Mouse (Mus musculus) hindbrain, embryonic 13.5 days (tissue): ENCODE results near the gene Phpt1. TPM values are rescaled to one million over a fixed set of nuclear protein-coding genes. Genes with fewer than 3 reads are reported as not detected.
"Not testable (repeated sequence)": the region's sequence is repeated elsewhere in the genome, so short reads cannot be mapped to it uniquely, and the experiment has no call there.

ENCODE experiments used
- ATAC-seq: fragments of 200-750 bp; cut with Nextera tagmentation; 2 replicates; pipeline ENCODE4 v1.8.0; 2017; ENCODE audit warnings: moderate TSS enrichment; ENCODE audit not compliant: low FRiP score
- H3K27ac ChIP-seq: fragments of 300-500 bp; sonication (generic); 2 replicates; pipeline ENCODE4 v1.5.1; 2015; ENCODE audit warnings: inconsistent platforms, mild to moderate bottlenecking, moderate library complexity
- H3K27me3 ChIP-seq: fragments of 300-500 bp; sonication (generic); 2 replicates; pipeline ENCODE4 v1.6.1; 2015; ENCODE audit warnings: mild to moderate bottlenecking, inconsistent platforms
- H3K36me3 ChIP-seq: fragments of 300-500 bp; sonication (generic); 2 replicates; pipeline ENCODE4 v1.6.1; 2015; ENCODE audit warnings: mild to moderate bottlenecking, inconsistent platforms
- H3K4me1 ChIP-seq: fragments of 300-500 bp; sonication (generic); replicated peaks from 2 replicates; pipeline ENCODE4 v1.6.1; 2015; ENCODE audit warnings: inconsistent platforms
- H3K4me2 ChIP-seq: fragments of 300-500 bp; sonication (generic); 2 replicates; pipeline ENCODE4 v1.6.1; 2015; ENCODE audit warnings: inconsistent platforms, mild to moderate bottlenecking, moderate library complexity
- H3K4me3 ChIP-seq: fragments of 300-500 bp; sonication (generic); 2 replicates; pipeline ENCODE4 v1.5.1; 2015; ENCODE audit warnings: mild to moderate bottlenecking, inconsistent platforms
- H3K9ac ChIP-seq: fragments of 300-500 bp; sonication (generic); 2 replicates; pipeline ENCODE4 v1.6.1; 2015; ENCODE audit warnings: mild to moderate bottlenecking, inconsistent platforms
- H3K9me3 ChIP-seq: fragments of 300-500 bp; sonication (generic); 2 replicates; pipeline ENCODE4 v1.6.1; 2016; ENCODE audit warnings: inconsistent platforms
- WGBS: fragments of 180-500 bp; shearing (Covaris S2); methylation state at CpG from one replicate; pipeline ENCODE4 v1.1.7; 2015; 5-methylcytosine and 5-hydroxymethylcytosine counted together
- polyA plus RNA-seq: library from polyadenylated mRNA; unstranded; fragments of >200 nt; fragmentation: Nextera tagmentation; extraction: Ambion mirVana; gene quantifications from 2 replicates; pipeline ENCODE4 v1.2.1, GENCODE M21; 2015

The Phpt1 gene
- polyA plus RNA-seq, 1 experiment from 2014 or later = 179 TPM

DNA sequence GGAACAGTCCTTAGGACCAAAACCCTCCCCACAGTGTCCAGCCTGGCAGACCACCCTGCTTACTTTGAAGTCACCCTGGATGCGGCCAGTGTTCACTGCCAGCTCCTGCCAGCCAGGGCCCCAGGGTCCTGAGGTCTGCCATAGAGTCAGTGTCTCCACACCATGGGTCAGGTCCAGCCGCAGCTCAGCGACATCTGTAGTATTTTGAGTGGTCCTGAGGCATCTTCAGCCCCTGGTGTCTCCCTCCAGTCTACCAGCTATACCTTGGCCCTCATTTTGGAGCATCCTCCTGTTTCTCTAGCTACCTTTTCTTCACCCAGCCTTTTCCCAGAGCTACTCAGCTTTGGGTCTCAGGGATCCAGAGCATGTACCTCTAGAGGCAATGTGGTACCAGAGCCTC is 5.7 kb downstream of the Phpt1 start:
- H3K27me3 ChIP-seq = no peaks in the 10 kb centered on the region
- H3K27ac ChIP-seq = no peak overlapping the region
- peaks cover 18% of the 10 kb centered on the region for H3K4me1 ChIP-seq
- H3K9me3 ChIP-seq = no peaks in the 10 kb centered on the region
- no peak overlapping the region for H3K4me3 ChIP-seq
- 96% methylated on average over 3 of the region's 3 CpGs for WGBS
- H3K36me3 ChIP-seq = peaks cover 72% of the 10 kb centered on the region
- no peak overlapping the region for H3K4me2 ChIP-seq
- no peak overlapping the region for H3K9ac ChIP-seq
- ATAC-seq = no peak

DNA sequence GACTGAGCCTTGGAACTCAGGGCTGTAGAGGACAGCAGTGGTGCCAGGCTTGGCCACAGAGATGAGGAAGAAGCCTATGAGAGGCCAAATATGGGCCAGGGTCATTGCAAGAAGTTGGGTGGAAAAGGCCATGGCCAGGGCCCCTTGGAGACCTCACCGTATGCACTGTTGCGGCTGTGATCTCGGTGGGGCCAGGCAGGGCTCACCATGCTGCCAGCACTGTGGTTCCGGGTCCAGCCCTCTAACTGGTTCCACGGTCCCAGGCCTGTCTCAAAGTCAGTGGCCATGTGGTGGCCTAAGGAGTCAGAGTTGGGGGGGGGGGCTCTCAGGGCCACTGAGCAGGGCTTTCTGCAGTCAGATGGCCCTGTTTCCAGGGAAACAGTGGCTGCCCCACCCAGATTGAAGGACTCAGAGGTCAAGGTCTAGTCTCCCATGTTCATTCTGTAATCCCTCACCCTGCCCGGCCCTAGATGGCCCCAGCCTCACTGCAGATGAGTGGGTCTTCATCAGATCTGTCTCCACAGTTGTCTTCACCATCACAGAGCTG is 6.5 kb downstream of the Phpt1 start:
- no peak overlapping the region for H3K27ac ChIP-seq
- H3K36me3 ChIP-seq = peaks cover 80% of the 10 kb centered on the region
- ATAC-seq = no peak
- no peak overlapping the region for H3K4me2 ChIP-seq
- no peaks in the 10 kb centered on the region for H3K9me3 ChIP-seq
- peaks cover 11% of the 10 kb centered on the region for H3K4me1 ChIP-seq
- no peaks in the 10 kb centered on the region for H3K27me3 ChIP-seq
- WGBS = 92% methylated on average over 6 of the region's 6 CpGs
- no peak overlapping the region; the same call in 1 of the 2 replicates for H3K9ac ChIP-seq
- no peak overlapping the region for H3K4me3 ChIP-seq

DNA sequence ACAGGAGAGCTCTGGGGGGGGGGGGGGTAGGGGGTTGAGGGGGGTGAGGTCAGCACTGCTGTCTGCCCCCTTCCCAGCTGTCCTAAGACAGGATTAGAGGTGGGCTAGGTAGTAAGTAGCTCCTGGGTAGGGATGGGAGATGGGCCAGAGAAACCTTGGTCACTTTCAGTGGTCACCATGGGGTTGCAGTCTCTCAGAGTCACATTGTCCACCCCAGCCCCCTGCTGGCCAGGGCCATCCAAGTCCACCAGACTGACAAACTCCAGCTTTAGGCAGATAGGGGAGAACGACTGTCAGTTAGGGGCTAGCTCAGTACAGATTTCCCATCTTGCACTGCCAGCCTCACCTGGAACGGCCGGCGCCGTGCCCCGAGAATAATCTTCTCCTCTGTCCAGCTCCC is 8.5 kb downstream of the Phpt1 start:
- Histone ChIP-seq H3K4me3 (no peak overlapping the region), H3K27ac (no peak overlapping the region), H3K9ac (no peak overlapping the region), H3K4me1 (no peaks in the 10 kb centered on the region), H3K9me3 (no peaks in the 10 kb centered on the region), H3K4me2 (no peak overlapping the region), H3K27me3 (no peaks in the 10 kb centered on the region), H3K36me3 (peaks cover 93% of the 10 kb centered on the region)
- 92% methylated on average over 6 of the region's 6 CpGs for WGBS
- no peak for ATAC-seq

DNA sequence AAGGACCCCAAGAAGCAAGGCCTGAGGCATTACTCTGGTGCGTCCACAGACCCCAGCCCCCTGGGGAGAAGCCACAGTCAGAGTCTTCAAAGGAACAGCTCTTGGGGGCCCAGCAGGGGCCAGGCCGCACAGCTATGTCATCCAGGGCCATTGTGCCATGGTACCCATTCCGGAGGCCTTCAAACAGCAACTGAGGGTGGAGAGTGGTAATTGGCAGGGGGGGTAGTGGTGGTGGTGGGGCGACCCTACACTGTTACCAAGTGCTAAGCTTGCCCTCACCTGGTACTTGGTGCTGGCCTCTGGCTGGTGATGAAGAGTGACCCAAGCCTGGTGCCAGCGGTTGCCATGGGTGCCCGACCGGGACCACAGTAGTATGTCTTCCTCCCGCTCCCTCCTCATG is 9.3 kb downstream of the Phpt1 start:
- Histone ChIP-seq H3K4me3 (no peak overlapping the region), H3K9ac (no peak overlapping the region), H3K4me1 (no peaks in the 10 kb centered on the region), H3K36me3 (peaks cover 93% of the 10 kb centered on the region), H3K27me3 (no peaks in the 10 kb centered on the region), H3K9me3 (no peaks in the 10 kb centered on the region), H3K27ac (0 out of 2 replicates have a peak overlapping the region, but pooled peaks have one; percentile 18), H3K4me2 (no peak overlapping the region)
- peak; percentile 6; the same call in 1 of the 2 replicates for ATAC-seq
- 86% methylated on average over 8 of the region's 8 CpGs for WGBS

DNA sequence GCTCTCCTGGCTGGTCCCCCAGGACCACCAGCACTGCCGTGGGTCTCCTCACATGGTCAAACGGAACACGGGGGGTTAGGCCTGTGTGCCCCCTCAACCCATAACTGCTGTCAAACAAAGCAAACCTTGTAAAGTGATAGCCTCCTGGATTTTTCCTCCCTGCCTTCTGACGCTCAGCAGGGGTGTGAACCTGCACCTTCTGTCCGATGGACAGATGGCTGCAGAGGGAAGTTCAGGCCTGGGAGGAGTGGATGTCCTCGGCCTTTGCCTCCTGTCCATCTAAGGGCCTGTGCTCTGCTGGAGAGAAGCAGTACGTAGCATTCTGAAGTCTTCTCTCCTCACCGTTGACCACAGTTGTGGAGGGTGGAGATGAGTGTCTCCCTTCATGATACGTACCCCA is 13.1 kb downstream of the Phpt1 start:
- 84% methylated on average over 9 of the region's 9 CpGs for WGBS
- Histone ChIP-seq H3K9me3 (no peaks in the 10 kb centered on the region), H3K4me2 (no peak overlapping the region), H3K9ac (no peak overlapping the region), H3K27ac (no peak overlapping the region), H3K4me3 (no peak overlapping the region), H3K27me3 (no peaks in the 10 kb centered on the region), H3K4me1 (peaks cover 19% of the 10 kb centered on the region), H3K36me3 (peaks cover 71% of the 10 kb centered on the region)
- ATAC-seq = no peak

DNA sequence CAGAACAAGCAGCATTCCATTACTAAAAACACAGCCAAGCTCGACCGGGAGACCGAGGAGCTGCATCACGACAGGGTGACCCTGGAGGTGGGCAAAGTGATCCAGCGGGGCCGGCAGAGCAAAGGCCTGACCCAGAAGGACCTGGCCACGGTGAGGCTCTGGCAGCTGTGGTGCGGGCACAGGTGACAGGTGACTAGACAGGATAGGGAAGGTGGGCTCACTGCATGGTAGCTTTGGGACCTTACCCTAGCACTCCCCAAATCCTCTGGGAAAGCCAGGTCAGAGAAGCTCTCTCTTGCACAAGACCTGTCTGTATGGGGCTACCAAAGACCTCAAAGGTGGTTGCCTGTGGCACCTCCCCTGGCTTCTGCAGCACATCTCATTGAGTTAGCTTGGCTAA is 14.5 kb downstream of the Phpt1 start:
- Histone ChIP-seq H3K27ac (no peak overlapping the region), H3K27me3 (no peaks in the 10 kb centered on the region), H3K9me3 (no peaks in the 10 kb centered on the region), H3K4me1 (peaks cover 28% of the 10 kb centered on the region), H3K4me2 (no peak overlapping the region), H3K36me3 (peaks cover 58% of the 10 kb centered on the region), H3K9ac (no peak overlapping the region; the same call in 1 of the 2 replicates), H3K4me3 (no peak overlapping the region)
- 96% methylated on average over 8 of the region's 8 CpGs for WGBS
- ATAC-seq = no peak

DNA sequence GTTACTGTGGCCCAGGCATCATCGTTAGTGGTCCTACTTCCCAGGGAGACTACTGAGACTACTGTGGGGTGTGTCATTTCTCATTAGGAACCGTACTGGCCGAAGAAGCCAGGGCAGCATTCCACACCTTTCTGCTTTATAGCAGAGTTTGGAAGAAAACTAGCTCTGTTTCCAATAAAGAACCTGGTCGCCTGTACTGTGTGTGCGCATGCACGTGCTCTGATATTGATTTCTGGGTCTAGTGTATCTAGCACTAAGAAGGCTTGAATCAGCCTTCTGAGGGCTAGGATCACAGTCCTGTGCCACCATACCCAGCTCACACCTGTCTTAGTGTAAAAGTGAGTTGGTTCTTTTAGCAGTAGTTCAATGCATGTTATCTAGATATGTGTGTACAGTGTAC is 16.2 kb downstream of the Phpt1 start:
- 76% methylated on average over 6 of the region's 6 CpGs for WGBS

DNA sequence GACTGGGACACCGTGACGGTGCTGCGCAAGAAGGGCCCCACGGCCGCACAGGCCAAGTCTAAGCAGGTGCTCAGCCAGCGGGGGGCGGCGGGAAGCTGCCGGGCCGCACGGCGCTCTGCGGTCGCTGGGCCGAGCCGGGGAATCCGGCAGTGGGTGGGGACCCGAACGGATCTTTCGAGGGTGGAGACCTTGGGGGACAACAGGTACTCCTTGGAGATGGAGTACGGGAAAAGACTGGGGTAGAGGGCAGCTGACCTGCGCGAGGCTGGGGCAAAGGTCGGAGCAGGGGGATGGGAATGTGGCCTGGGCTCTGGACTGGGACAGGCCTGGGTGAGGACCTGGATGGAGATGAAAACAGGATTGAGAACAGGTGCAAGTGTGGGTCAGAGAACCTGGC is 17.1 kb downstream of the Phpt1 start:
- Histone ChIP-seq H3K27ac (peak overlapping the region; percentile 83), H3K4me2 (peak overlapping the region; percentile 97), H3K9me3 (no peaks in the 10 kb centered on the region), H3K4me3 (peak overlapping the region; percentile 97), H3K4me1 (peaks cover 28% of the 10 kb centered on the region), H3K36me3 (peaks cover 32% of the 10 kb centered on the region), H3K9ac (peak overlapping the region; percentile 99), H3K27me3 (no peaks in the 10 kb centered on the region)
- 0% methylated on average over 24 of the region's 24 CpGs for WGBS
- ATAC-seq = no peak; the same call in 1 of the 2 replicates

More for the DNA sequence above, 16.2 kb downstream of the Phpt1 start:
- H3K9ac ChIP-seq = peak overlapping the region; percentile 99
- no peaks in the 10 kb centered on the region for H3K9me3 ChIP-seq
- peak overlapping the region; percentile 97 for H3K4me2 ChIP-seq
- H3K27me3 ChIP-seq = no peaks in the 10 kb centered on the region
- peak overlapping the region; percentile 97 for H3K4me3 ChIP-seq
- H3K4me1 ChIP-seq = peaks cover 28% of the 10 kb centered on the region
- H3K27ac ChIP-seq = 0 out of 2 replicates have a peak overlapping the region, but pooled peaks have one; percentile 83
- H3K36me3 ChIP-seq = peaks cover 40% of the 10 kb centered on the region
- ATAC-seq = no peak

DNA sequence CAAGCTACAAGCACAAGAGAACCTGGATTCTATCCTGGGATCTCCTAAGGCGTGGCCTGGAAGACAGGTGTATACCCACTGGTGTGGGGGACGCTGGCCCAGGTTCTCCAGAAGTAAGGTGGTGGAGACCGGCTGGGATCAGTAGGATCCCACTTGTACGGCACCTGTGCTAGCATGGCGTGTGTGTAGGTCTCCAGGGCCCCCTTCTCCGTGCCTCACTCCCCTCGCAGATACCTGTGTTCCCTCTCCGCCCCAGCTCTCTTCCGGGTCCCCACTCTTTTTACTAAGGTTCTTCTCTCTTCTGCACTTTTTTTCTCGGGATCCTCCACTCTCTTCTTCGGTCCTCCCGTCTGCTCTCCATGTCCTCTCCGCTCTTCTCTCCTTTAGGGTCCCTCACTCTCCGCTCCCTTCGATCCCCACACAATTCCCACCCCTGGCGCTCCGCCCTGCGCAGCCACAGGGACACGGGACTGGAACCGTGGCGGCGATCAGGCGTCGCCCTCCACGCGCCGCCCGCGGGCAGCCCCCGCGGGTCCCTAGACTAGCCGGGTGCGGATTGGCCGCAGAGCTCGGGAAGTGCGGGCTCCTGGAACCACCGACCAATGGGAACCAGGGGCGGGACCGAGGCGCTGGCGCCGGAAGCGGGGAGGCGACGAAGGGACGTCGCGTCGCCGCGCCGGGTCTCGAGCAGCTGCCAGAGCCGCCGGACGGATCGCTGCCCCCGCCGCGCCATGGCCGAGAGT is 17.6 kb downstream of the Phpt1 start, which contains the start of gene Edf1:
Gene Edf1, plus strand, starts transcription at position 627 of the 743 bp plus-strand sequence.
- peak within 1 kb of the TSS; percentile 99 for H3K9ac ChIP-seq
- ATAC-seq = peak; percentile 99
- peaks cover 28% of the 10 kb centered on the region for H3K4me1 ChIP-seq
- under 1% methylated on average over 61 of the region's 61 CpGs for WGBS
- H3K4me2 ChIP-seq = peak within 1 kb of the TSS; percentile 97
- peak within 1 kb of the TSS; percentile 86 for H3K27ac ChIP-seq
- no peaks in the 10 kb centered on the region for H3K9me3 ChIP-seq
- H3K36me3 ChIP-seq = peaks cover 26% of the 10 kb centered on the region
- H3K27me3 ChIP-seq = no peaks in the 10 kb centered on the region
- H3K4me3 ChIP-seq = peak within 1 kb of the TSS; percentile 97

DNA sequence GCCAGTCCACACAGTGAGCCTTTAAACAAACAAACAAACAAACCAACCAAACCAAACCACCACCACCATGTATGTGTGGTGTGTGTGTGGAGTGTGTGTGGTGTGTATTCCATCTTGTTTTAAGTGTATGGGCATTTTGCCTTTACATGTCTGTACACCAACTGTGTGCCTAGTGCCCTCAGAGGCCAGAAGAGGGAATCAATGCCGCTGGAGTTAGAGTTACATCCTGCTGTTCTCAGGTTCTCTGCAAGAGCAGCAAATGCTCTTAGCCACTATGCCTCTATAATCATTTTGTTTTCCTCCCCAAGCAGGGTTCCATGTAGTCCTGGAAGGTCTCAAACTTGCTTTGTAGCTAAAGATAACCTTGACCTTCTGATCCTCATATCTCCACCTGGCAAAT is 18.7 kb downstream of the Phpt1 start:
- H3K9ac ChIP-seq = no peak overlapping the region
- no peaks in the 10 kb centered on the region for H3K9me3 ChIP-seq
- H3K4me1 ChIP-seq = peaks cover 28% of the 10 kb centered on the region
- H3K4me3 ChIP-seq = no peak overlapping the region; the same call in 1 of the 2 replicates
- no peaks in the 10 kb centered on the region for H3K27me3 ChIP-seq
- peaks cover 15% of the 10 kb centered on the region for H3K36me3 ChIP-seq
- no peak overlapping the region for H3K27ac ChIP-seq
- ATAC-seq = no peak
- 0 out of 2 replicates have a peak overlapping the region, but pooled peaks have one; percentile 84 for H3K4me2 ChIP-seq
- 52% methylated on average over 1 of the region's 1 CpGs for WGBS

DNA sequence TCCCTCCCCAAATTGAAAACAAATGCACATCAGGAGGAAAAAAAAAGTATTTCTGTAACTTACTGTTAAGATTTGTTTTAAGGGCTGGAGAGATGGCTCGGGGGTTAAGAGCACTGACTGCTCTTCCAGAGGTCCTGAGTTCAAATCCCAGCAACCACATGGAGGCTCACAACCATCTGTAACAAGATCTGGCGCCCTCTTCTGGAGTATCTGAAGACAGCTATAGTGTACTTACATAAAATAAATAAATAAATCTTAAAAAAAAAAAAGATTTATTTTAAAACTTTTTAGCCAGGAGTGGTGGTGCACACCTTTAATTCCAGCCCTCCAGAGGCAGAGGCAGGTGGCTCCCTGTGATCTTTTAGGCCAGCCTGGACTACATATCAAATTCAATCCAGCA is 19.5 kb downstream of the Phpt1 start:
- H3K9me3 ChIP-seq, H3K4me2 ChIP-seq, H3K4me3 ChIP-seq, H3K9ac ChIP-seq, H3K27ac ChIP-seq, H3K36me3 ChIP-seq, H3K27me3 ChIP-seq, ATAC-seq: not testable (repeated sequence)
- 62% methylated on average over 2 of the region's 2 CpGs for WGBS
- peaks cover 28% of the 10 kb centered on the region for H3K4me1 ChIP-seq

DNA sequence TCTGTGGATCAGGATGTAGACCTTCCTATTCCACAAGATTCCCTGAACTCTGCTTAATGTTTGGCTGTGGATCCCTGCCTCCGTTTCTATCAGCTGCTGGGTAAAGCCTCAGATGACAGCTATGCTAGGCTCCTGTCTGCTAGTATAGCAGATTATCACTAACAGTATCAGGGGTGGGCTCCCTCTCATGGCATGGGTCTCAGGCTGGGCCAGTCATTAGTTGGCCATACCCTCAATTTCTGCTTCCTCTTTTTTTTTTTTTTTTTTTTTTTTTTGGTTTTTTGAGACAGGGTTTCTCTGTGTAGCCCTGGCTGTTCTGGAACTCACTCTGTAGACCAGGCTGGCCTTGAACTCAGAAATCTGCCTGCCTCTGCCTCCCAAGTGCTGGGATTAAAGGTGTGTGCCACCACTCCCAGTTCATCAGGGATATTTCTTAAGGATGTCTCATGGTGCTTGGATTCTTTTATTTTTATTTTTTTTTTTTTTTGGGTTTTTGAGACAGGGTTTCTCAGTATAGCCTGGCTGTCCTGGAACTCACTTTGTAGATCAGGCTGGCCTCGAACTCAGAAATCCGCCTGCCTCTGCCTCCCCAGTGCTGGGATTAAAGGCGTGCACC is 21.7 kb downstream of the Phpt1 start:
- not testable (repeated sequence) for H3K27me3 ChIP-seq, H3K4me3 ChIP-seq, H3K36me3 ChIP-seq, H3K9me3 ChIP-seq, H3K9ac ChIP-seq, ATAC-seq, H3K27ac ChIP-seq, H3K4me2 ChIP-seq
- 92% methylated on average over 4 of the region's 4 CpGs for WGBS
- H3K4me1 ChIP-seq = peaks cover 14% of the 10 kb centered on the region
